Mouse (Mus musculus) testis, adult 2 months (tissue): ENCODE data around the gene Dmrtb1.

Source experiments
- CTCF ChIP-seq: fragments of 200-500 bp; IDR thresholded peaks from 2 replicates; pipeline ENCODE4 v1.5.1; 2012; ENCODE audit warnings: low read depth, mild to moderate bottlenecking, inconsistent platforms, low read length, moderate library complexity; ENCODE audit not compliant: control insufficient read depth, insufficient read depth, insufficient replicate concordance
- POLR2A ChIP-seq: fragments of 200-500 bp; IDR thresholded peaks from 2 replicates; pipeline ENCODE4 v1.6.1; 2012; ENCODE audit warnings: low read depth, mild to moderate bottlenecking, inconsistent platforms, low read length, moderate library complexity; ENCODE audit not compliant: control insufficient read depth

- no peak for TF ChIP-seq POLR2A
- TF ChIP-seq CTCF, result no peak
Observed at GRCm38 (mm10) chr4:107638303-107638702, 45.7 kb downstream of the Dmrtb1 start.
